Mouse (Mus musculus) right cerebral cortex, adult 2 months (tissue): Measurements from ENCODE around the gene AI467606.
"Not testable (repeated sequence)": the region's sequence is repeated elsewhere in the genome, so short reads cannot be mapped to it uniquely, and the experiment has no call there.

Source experiments
- DNase-seq, 2 experiments: peaks; one replicate each; pipeline ENCODE4 v3.0.0; 2021 to 2022; ENCODE audit warnings: low spot score in 2 of 2

Gene AI467606

DNA sequence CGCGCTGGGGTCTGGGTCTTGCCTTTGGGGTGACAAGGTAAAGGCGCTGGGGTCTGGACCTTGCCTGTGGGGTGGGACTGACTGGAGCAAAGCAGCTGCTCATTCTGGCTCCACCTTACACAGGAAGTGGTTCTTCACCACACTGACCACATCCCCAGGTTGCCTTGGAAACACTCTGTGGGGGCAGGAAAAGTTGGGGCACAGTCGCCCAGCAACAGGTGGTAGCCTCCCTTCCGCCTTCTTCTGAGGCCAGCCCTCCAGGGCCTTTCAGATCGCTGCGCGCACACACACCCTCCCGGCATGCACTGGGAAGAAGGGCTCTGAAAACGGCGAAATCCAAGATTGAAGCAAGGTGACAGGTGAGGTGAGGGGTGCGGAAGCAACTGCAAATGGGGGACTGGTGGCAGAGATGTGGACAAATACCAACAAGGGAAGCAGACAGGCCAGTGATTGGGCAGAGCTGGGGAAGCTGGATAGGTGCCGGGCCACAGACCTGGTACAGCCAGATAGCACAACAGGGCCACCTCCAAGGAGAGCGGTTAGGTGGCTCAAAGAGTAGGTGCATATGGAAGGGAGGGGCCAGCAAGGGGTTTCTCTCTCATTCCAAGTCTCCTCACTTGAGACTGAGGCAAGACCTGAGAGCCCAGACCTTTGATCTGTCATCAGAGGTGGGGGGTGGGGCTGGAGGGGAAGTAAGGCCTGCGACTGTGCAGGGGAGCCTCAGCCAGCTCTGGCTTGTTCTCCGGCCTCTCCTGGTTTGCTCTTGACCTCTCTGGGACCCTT, at the start of gene AI467606:
Gene AI467606, plus strand, starts transcription at position 246 of the 783 bp plus-strand sequence.
- no peak for DNase-seq

DNA sequence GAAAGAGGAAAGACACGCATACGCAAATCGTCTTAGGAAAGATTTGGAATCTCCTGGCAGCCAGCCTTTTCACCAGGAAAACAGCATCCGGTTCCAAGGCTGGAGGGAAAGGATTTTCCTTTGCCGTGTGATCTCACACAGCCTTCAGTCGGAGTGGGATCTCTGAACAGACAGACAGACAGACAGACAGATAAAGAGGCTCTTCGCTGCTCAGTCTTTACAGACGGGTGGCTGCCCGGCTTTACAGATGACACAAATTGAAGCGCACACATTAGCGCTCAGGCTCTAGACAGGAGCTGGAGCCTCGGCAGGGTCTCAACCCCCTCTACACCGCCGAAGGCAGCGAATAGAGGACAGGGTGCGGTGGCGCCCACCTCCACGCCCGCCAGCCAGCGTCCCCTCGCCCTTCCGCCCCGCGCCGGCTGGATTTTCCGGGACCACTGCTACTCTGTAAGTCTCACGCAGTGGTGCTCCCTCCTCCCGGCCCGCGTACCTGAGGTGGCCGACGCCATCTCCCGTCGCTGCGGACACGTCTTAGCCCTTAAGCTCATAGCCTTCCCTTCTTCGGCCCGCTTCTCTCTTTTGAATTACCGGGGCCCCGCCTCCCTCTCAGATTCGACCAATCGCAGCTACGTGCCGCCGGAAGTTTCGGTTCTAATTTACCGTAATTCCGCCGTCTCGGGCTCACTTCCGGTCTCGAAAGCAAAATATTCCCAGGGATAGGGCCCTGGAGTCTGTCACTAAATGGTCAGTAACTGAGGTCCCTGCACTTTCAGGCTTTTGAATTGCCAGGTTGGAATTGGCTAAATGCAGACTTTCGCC, 49.1 kb upstream of the AI467606 start, which contains the start of gene Kif22:
Gene Kif22, minus strand, starts transcription at position 621 of the 822 bp plus-strand sequence.
- DNase-seq, result peak; percentile 89 to 94

GRCm38 (mm10) chr7:127055026-127055585, 36.1 kb upstream of the AI467606 start:
- DNase-seq, result peak; percentile 8 to 20

DNA sequence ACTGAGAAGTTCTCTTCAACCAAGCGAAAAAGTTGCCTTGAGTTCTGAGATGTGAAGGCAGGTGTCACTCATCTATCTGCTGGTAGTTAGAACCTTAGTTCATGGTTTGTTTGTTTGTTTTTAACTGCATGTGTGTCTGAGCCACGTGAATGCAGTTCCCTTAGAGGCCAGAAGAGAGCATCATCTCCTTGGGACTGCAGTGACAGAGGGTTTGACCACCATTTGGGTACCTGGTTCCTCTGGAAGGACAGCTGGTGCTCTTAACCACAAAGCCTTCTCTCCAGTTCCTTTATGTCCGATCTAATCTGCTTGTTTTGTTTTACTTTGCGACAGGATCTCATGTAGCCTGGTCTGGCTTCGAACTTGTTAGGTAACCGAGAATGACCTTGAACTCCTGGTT, 25.6 kb upstream of the AI467606 start:
- DNase-seq, result no peak

GRCm38 (mm10) chr7:127066317-127066716, 24.8 kb upstream of the AI467606 start:
- DNase-seq, result no peak

- DNase-seq, result no peak
These were observed 20.2 kb upstream of the AI467606 start for GRCm38 (mm10) chr7:127070871-127071413.

GRCm38 (mm10) chr7:127073221-127073620, 17.9 kb upstream of the AI467606 start:
- DNase-seq, result no peak

GRCm38 (mm10) chr7:127076188-127076587, 15.0 kb upstream of the AI467606 start:
- DNase-seq, result no peak

GRCm38 (mm10) chr7:127077692-127078091, 13.5 kb upstream of the AI467606 start:
- DNase-seq, result no peak

DNA sequence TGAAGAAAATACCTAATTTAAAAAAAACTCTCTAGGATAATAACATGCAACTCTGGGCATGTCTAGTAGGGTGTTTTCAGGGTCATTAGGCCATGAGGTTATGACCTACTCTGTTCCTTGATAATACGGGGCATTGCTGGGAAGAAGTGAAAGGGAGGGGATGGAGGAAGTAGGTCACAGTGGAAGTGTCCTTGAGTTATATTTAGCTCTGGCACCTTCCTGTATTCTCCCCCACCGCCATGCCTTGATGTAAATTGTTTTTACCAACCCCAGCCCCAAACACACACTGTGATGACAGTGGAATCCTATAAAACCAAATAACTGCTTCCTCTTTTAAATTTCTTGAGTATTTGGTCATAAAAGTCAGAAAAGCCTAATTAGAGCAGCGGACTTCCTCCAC, 11.1 kb upstream of the AI467606 start:
- no peak for DNase-seq

- no peak for DNase-seq
These were observed 8.9 kb upstream of the AI467606 start for GRCm38 (mm10) chr7:127082271-127082670.

GRCm38 (mm10) chr7:127082995-127083394, 8.2 kb upstream of the AI467606 start:
- DNase-seq, result no peak

DNA sequence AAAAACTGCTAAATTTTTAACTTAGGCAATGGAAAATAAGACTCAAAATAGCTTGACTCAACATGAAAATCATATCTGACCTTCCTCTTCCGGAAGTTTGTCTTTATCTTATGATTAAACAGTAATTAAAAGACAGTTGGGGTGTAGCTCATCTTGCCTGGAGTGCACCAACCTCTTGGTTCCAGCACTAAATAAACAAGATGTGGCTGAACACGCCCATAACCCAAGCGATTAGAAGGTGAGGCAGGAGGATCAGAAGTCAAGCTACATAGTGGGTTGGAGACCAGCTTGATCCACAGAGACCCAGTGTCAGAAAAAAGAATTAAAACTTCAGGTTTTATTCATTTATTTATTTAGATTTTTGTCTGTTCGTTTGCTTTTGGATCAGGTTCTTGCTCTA, 7.5 kb upstream of the AI467606 start:
- DNase-seq, result no peak

- DNase-seq, result no peak
These were observed 6.4 kb upstream of the AI467606 start for GRCm38 (mm10) chr7:127084794-127085193.

- DNase-seq, result not testable (repeated sequence)
These were observed 5.4 kb upstream of the AI467606 start for GRCm38 (mm10) chr7:127085751-127086150.

- not testable (repeated sequence) for DNase-seq
These were observed 3.7 kb upstream of the AI467606 start, which contains the start of gene Zg16 for GRCm38 (mm10) chr7:127087278-127088010. Gene Zg16, minus strand, starts transcription at chr7:127087328.

GRCm38 (mm10) chr7:127088083-127088482, 3.1 kb upstream of the AI467606 start:
- no peak for DNase-seq

DNA sequence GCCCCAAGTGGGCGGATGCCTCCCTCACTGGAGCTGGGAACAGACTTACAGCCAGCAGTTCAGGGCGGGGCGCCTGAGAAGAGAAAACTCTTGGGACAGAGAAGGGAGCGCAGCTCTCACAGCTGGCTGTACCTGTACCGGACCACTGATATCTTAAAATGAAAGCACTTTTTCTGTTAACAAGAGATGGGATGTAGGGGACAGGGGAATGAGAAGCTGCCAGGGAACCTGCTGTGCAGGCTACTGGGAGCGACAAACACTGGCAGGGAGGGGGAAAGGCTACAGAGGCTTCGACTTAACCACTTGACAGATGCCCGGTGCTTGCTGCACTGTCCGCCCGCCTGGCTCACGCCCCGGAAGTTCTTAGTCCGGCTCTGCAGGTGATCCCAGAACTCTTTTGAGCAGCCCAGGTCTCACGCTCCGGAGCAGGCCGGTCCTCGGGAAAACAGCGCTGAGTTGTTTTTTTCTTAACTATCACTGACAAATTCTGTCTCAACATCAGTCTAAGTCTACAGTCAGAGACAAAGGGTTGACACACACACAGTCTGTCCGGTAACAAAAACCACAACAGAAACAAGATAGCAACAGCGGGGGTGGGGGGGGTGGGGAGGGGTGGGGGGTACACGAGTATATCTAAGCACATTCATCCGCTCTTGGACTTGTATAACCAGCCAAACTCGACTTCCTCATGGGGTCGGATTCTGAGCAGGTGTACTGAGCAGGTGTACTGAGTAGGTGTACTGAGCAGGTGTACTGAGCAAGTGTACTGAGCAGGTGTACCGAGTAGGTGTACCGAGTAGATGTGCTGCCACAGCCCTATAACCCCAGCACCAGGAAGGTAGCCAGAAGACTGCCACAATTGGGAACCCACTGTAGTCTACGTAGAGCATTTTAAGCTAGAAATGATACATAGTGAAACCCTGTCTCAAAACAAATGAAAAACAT, 2.0 kb upstream of the AI467606 start:
- DNase-seq, result no peak

- DNase-seq, result no peak
These were observed 725 bp upstream of the AI467606 start for GRCm38 (mm10) chr7:127090154-127091113.
